Mouse (Mus musculus): ENCODE measurements around the gene Kcne3.

Kcne3 gene

GRCm38 (mm10) chr7:100181614-100182013 lies 5.3 kb downstream of the Kcne3 start:
- no peak for DNase-seq (ENCODE audit: low read depth, low spot score)

- DNase-seq (ENCODE audit: low read depth, low spot score) = no peak
Measured at GRCm38 (mm10) chr7:100182388-100182787, 6.1 kb downstream of the Kcne3 start.

GRCm38 (mm10) chr7:100187601-100188000 lies 11.3 kb downstream of the Kcne3 start:
- peak; percentile 43 for DNase-seq (ENCODE audit: low read depth, low spot score)

- DNase-seq (ENCODE audit: low read depth, low spot score) = no peak
Measured at GRCm38 (mm10) chr7:100190167-100190566, 13.9 kb downstream of the Kcne3 start.

- DNase-seq (ENCODE audit: low read depth, low spot score) = peak; percentile 30
Measured at GRCm38 (mm10) chr7:100190778-100191177, 14.5 kb downstream of the Kcne3 start.

GRCm38 (mm10) chr7:100201191-100201590 lies 24.9 kb downstream of the Kcne3 start:
- DNase-seq (ENCODE audit: low read depth, low spot score) = no peak

- DNase-seq (ENCODE audit: low read depth, low spot score) = no peak
Measured at GRCm38 (mm10) chr7:100203616-100204015, 27.3 kb downstream of the Kcne3 start.

- DNase-seq (ENCODE audit: low read depth, low spot score) = no peak
Measured at GRCm38 (mm10) chr7:100204871-100205270, 28.6 kb downstream of the Kcne3 start.

GRCm38 (mm10) chr7:100206144-100206543 lies 29.8 kb downstream of the Kcne3 start:
- no peak for DNase-seq (ENCODE audit: low read depth, low spot score)

- DNase-seq (ENCODE audit: low read depth, low spot score) = no peak
Measured at GRCm38 (mm10) chr7:100207886-100208285, 31.6 kb downstream of the Kcne3 start.

- DNase-seq (ENCODE audit: low read depth, low spot score) = no peak
Measured at GRCm38 (mm10) chr7:100214310-100214709, 38.0 kb downstream of the Kcne3 start.

- no peak for DNase-seq (ENCODE audit: low read depth, low spot score)
Measured at GRCm38 (mm10) chr7:100215116-100215732, 38.9 kb downstream of the Kcne3 start.

GRCm38 (mm10) chr7:100215976-100216375 lies 39.7 kb downstream of the Kcne3 start:
- no peak for DNase-seq (ENCODE audit: low read depth, low spot score)

- DNase-seq (ENCODE audit: low read depth, low spot score) = no peak
Measured at GRCm38 (mm10) chr7:100216601-100217565, 40.6 kb downstream of the Kcne3 start.

GRCm38 (mm10) chr7:100227158-100227875 lies 51.0 kb downstream of the Kcne3 start, which contains the start of gene Pgm2l1:
Gene Pgm2l1, plus strand, starts transcription at chr7:100227394.
- DNase-seq (ENCODE audit: low read depth, low spot score) = peak; percentile 93

- DNase-seq (ENCODE audit: low read depth, low spot score) = no peak
Measured at GRCm38 (mm10) chr7:100227896-100228525, 51.7 kb downstream of the Kcne3 start.

GRCm38 (mm10) chr7:100228957-100229356 lies 52.7 kb downstream of the Kcne3 start:
- DNase-seq (ENCODE audit: low read depth, low spot score) = no peak

GRCm38 (mm10) chr7:100230646-100231045 lies 54.3 kb downstream of the Kcne3 start:
- no peak for DNase-seq (ENCODE audit: low read depth, low spot score)

- DNase-seq (ENCODE audit: low read depth, low spot score) = no peak
Measured at GRCm38 (mm10) chr7:100231661-100232060, 55.4 kb downstream of the Kcne3 start.

GRCm38 (mm10) chr7:100233681-100234080 lies 57.4 kb downstream of the Kcne3 start:
- DNase-seq (ENCODE audit: low read depth, low spot score) = no peak

Measured in forelimb bud, embryonic 11.5 days (tissue).